Mouse (Mus musculus) lung, adult 2 months (tissue): Measurements from ENCODE around the gene Tet1.

Experiments
- CTCF ChIP-seq: fragments of 200-500 bp; IDR thresholded peaks from 2 replicates; pipeline ENCODE4 v1.5.1; 2011; ENCODE audit warnings: mild to moderate bottlenecking, low read length, control low read depth; ENCODE audit not compliant: insufficient read depth
- POLR2A ChIP-seq: fragments of 200-500 bp; IDR thresholded peaks from 2 replicates; pipeline ENCODE4 v1.6.1; 2011; ENCODE audit warnings: low read depth, mild to moderate bottlenecking, control low read depth, low read length, borderline replicate concordance; ENCODE audit errors: extremely low read depth

DNA sequence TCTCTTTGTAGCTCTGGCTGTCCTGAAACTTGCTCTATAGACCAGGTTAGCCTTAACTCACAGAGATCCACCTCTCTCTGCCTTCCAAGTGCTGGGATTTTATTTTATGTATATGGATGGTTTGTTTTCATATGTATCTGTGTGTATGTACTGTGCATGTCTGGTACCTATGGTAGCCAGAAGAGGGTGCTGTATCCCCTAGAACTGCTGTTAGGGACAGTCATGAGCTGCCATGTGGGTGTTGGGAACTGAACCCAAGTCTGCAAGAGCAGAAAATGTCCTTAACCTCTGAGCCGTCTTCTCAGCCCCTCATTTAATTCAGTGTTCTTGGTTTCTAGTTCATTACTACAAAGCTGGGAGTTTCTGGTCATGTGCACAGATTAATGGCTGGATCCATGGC is 23.6 kb upstream of the Tet1 start:
- TF ChIP-seq CTCF (no peak), POLR2A (no peak)
